Mouse (Mus musculus): ENCODE data around the gene Taf6. TPM values are rescaled to one million over a fixed set of nuclear protein-coding genes. Genes with fewer than 3 reads are reported as not detected.

Taf6 gene
- polyA plus RNA-seq (2016; fragmentation: Nextera tagmentation; extraction: Ambion mirVana): 73.9 and 78.5 TPM in 2 replicates

- Histone ChIP-seq H3K4me1 (replicated peaks) (peaks cover 17% of the 10 kb centered on the region), H3K9me3 (replicated peaks) (no peaks in the 10 kb centered on the region), H3K27ac (ENCODE audit: poor library complexity, severe bottlenecking) (peak within 1 kb of the TSS; percentile 65; the same call in 1 of the 2 replicates), H3K4me3 (peak within 1 kb of the TSS; percentile 84), H3K9ac (peak within 1 kb of the TSS; percentile 91), H3K4me2 (peak within 1 kb of the TSS; percentile 75), H3K27me3 (replicated peaks) (no peaks in the 10 kb centered on the region), H3K36me3 (peaks cover 32% of the 10 kb centered on the region)
- WGBS: under 1% methylated on average over 31 of the region's 31 CpGs
- peak; percentile 88 for ATAC-seq (ENCODE audit: insufficient number of reproducible peaks, low FRiP score)
Observed at GRCm38 (mm10) chr5:138186950-138187638, at the start of gene Taf6, which contains the start of gene Cnpy4. Taf6 (minus strand) TSS chr5:138187451. Cnpy4 (plus strand) TSS chr5:138187485.

- Histone ChIP-seq H3K27ac (ENCODE audit: poor library complexity, severe bottlenecking) (no peak overlapping the region), H3K9ac (no peak overlapping the region), H3K4me3 (no peak overlapping the region), H3K4me2 (no peak overlapping the region), H3K36me3 (no peaks in the 10 kb centered on the region), H3K4me1 (replicated peaks) (no peaks in the 10 kb centered on the region), H3K9me3 (replicated peaks) (no peaks in the 10 kb centered on the region), H3K27me3 (replicated peaks) (no peaks in the 10 kb centered on the region)
- no peak for ATAC-seq (ENCODE audit: insufficient number of reproducible peaks, low FRiP score)
Observed at GRCm38 (mm10) chr5:138234224-138234623, 47.0 kb upstream of the Taf6 start.

- WGBS: 73% methylated on average over 2 of the region's 2 CpGs
- no peak overlapping the region for H3K4me3 ChIP-seq
- H3K27ac ChIP-seq (ENCODE audit: poor library complexity, severe bottlenecking): no peak overlapping the region
- no peak overlapping the region for H3K9ac ChIP-seq
- H3K36me3 ChIP-seq: no peaks in the 10 kb centered on the region
- no peak overlapping the region for H3K4me2 ChIP-seq
- H3K27me3 ChIP-seq (replicated peaks): no peaks in the 10 kb centered on the region
- no peaks in the 10 kb centered on the region for H3K9me3 ChIP-seq (replicated peaks)
- no peak for ATAC-seq (ENCODE audit: insufficient number of reproducible peaks, low FRiP score)
- no peaks in the 10 kb centered on the region for H3K4me1 ChIP-seq (replicated peaks)
Observed at GRCm38 (mm10) chr5:138233778-138234177, 46.5 kb upstream of the Taf6 start.

- ATAC-seq (ENCODE audit: insufficient number of reproducible peaks, low FRiP score): no peak
- Histone ChIP-seq H3K4me3 (no peak overlapping the region), H3K27ac (ENCODE audit: poor library complexity, severe bottlenecking) (no peak overlapping the region), H3K4me1 (replicated peaks) (no peaks in the 10 kb centered on the region), H3K27me3 (replicated peaks) (0 out of 2 replicates have a peak, but pooled peaks cover 4% of the 10 kb centered on the region), H3K9ac (no peak overlapping the region), H3K4me2 (no peak overlapping the region), H3K9me3 (replicated peaks) (no peaks in the 10 kb centered on the region), H3K36me3 (no peaks in the 10 kb centered on the region)
- 91% methylated on average over 3 of the region's 3 CpGs for WGBS
Observed at GRCm38 (mm10) chr5:138229511-138229910, 42.3 kb upstream of the Taf6 start.

GRCm38 (mm10) chr5:138228026-138228425, 40.8 kb upstream of the Taf6 start:
- 0 out of 2 replicates have a peak, but pooled peaks cover 4% of the 10 kb centered on the region for H3K27me3 ChIP-seq (replicated peaks)
- no peak overlapping the region for H3K27ac ChIP-seq (ENCODE audit: poor library complexity, severe bottlenecking)
- no peaks in the 10 kb centered on the region for H3K9me3 ChIP-seq (replicated peaks)
- no peak overlapping the region for H3K4me2 ChIP-seq
- no peak overlapping the region for H3K9ac ChIP-seq
- no peak overlapping the region for H3K4me3 ChIP-seq
- ATAC-seq (ENCODE audit: insufficient number of reproducible peaks, low FRiP score): no peak
- H3K36me3 ChIP-seq: no peaks in the 10 kb centered on the region
- 50% methylated on average over 3 of the region's 3 CpGs for WGBS
- no peaks in the 10 kb centered on the region for H3K4me1 ChIP-seq (replicated peaks)

GRCm38 (mm10) chr5:138227367-138227766, 40.1 kb upstream of the Taf6 start:
- Histone ChIP-seq H3K36me3 (no peaks in the 10 kb centered on the region), H3K4me3 (no peak overlapping the region), H3K4me2 (no peak overlapping the region), H3K27ac (ENCODE audit: poor library complexity, severe bottlenecking) (no peak overlapping the region), H3K9me3 (replicated peaks) (no peaks in the 10 kb centered on the region), H3K4me1 (replicated peaks) (no peaks in the 10 kb centered on the region), H3K9ac (no peak overlapping the region), H3K27me3 (replicated peaks) (0 out of 2 replicates have a peak, but pooled peaks cover 4% of the 10 kb centered on the region)
- 36% methylated on average over 2 of the region's 2 CpGs for WGBS
- ATAC-seq (ENCODE audit: insufficient number of reproducible peaks, low FRiP score): no peak

GRCm38 (mm10) chr5:138226491-138226890, 39.2 kb upstream of the Taf6 start:
- 71% methylated on average over 4 of the region's 4 CpGs for WGBS
- Histone ChIP-seq H3K4me1 (replicated peaks) (no peaks in the 10 kb centered on the region), H3K4me2 (no peak overlapping the region), H3K27me3 (replicated peaks) (0 out of 2 replicates have a peak, but pooled peaks cover 4% of the 10 kb centered on the region), H3K27ac (ENCODE audit: poor library complexity, severe bottlenecking) (no peak overlapping the region), H3K9me3 (replicated peaks) (no peaks in the 10 kb centered on the region), H3K36me3 (no peaks in the 10 kb centered on the region), H3K9ac (no peak overlapping the region), H3K4me3 (no peak overlapping the region)
- ATAC-seq (ENCODE audit: insufficient number of reproducible peaks, low FRiP score): no peak

GRCm38 (mm10) chr5:138225700-138226099, 38.4 kb upstream of the Taf6 start, which contains the start of gene Nxpe5:
Nxpe5 (plus strand) TSS chr5:138225898.
- H3K4me3 ChIP-seq: no peak within 1 kb of the TSS
- H3K9me3 ChIP-seq (replicated peaks): no peaks in the 10 kb centered on the region
- no peaks in the 10 kb centered on the region for H3K36me3 ChIP-seq
- no peak for ATAC-seq (ENCODE audit: insufficient number of reproducible peaks, low FRiP score)
- no peaks in the 10 kb centered on the region for H3K4me1 ChIP-seq (replicated peaks)
- 0 out of 2 replicates have a peak, but pooled peaks cover 4% of the 10 kb centered on the region for H3K27me3 ChIP-seq (replicated peaks)
- no peak within 1 kb of the TSS for H3K9ac ChIP-seq
- no peak within 1 kb of the TSS for H3K27ac ChIP-seq (ENCODE audit: poor library complexity, severe bottlenecking)
- no peak within 1 kb of the TSS for H3K4me2 ChIP-seq
- WGBS: 65% methylated on average over 2 of the region's 2 CpGs

- Histone ChIP-seq H3K4me1 (replicated peaks) (no peaks in the 10 kb centered on the region), H3K4me2 (no peak overlapping the region), H3K27ac (ENCODE audit: poor library complexity, severe bottlenecking) (no peak overlapping the region), H3K9me3 (replicated peaks) (no peaks in the 10 kb centered on the region), H3K9ac (no peak overlapping the region), H3K36me3 (no peaks in the 10 kb centered on the region), H3K27me3 (replicated peaks) (0 out of 2 replicates have a peak, but pooled peaks cover 4% of the 10 kb centered on the region), H3K4me3 (no peak overlapping the region)
- whole genome bisulfite sequencing: 51% methylated on average over 3 of the region's 3 CpGs
- ATAC-seq (ENCODE audit: insufficient number of reproducible peaks, low FRiP score): no peak
Observed at GRCm38 (mm10) chr5:138223287-138223686, 36.0 kb upstream of the Taf6 start.

GRCm38 (mm10) chr5:138222111-138222510, 34.9 kb upstream of the Taf6 start:
- Histone ChIP-seq H3K4me1 (replicated peaks) (no peaks in the 10 kb centered on the region), H3K27ac (ENCODE audit: poor library complexity, severe bottlenecking) (no peak overlapping the region), H3K4me2 (no peak overlapping the region), H3K9ac (no peak overlapping the region), H3K27me3 (replicated peaks) (0 out of 2 replicates have a peak, but pooled peaks cover 4% of the 10 kb centered on the region), H3K4me3 (no peak overlapping the region), H3K36me3 (no peaks in the 10 kb centered on the region), H3K9me3 (replicated peaks) (peaks cover 6% of the 10 kb centered on the region)
- no peak for ATAC-seq (ENCODE audit: insufficient number of reproducible peaks, low FRiP score)
- 24% methylated on average over 4 of the region's 4 CpGs for WGBS

GRCm38 (mm10) chr5:138219864-138220263, 32.6 kb upstream of the Taf6 start:
- H3K9ac ChIP-seq: no peak overlapping the region
- ATAC-seq (ENCODE audit: insufficient number of reproducible peaks, low FRiP score): no peak
- no peak overlapping the region for H3K27ac ChIP-seq (ENCODE audit: poor library complexity, severe bottlenecking)
- no peak overlapping the region for H3K4me3 ChIP-seq
- H3K4me2 ChIP-seq: no peak overlapping the region
- 64% methylated on average over 2 of the region's 2 CpGs for WGBS
- H3K36me3 ChIP-seq: no peaks in the 10 kb centered on the region
- no peaks in the 10 kb centered on the region for H3K27me3 ChIP-seq (replicated peaks)
- no peaks in the 10 kb centered on the region for H3K4me1 ChIP-seq (replicated peaks)
- H3K9me3 ChIP-seq (replicated peaks): peaks cover 28% of the 10 kb centered on the region

Data from heart, embryonic 12.5 days (tissue).